Mouse (Mus musculus) spleen, postnatal 14 days (tissue): ENCODE data around the gene Ramac.

Experiments
- DNase-seq, 2 experiments: peaks; one replicate each; pipeline ENCODE4 v3.0.0; 2021 to 2022; ENCODE audit warnings: low spot score in 2 of 2

The Ramac gene

DNA sequence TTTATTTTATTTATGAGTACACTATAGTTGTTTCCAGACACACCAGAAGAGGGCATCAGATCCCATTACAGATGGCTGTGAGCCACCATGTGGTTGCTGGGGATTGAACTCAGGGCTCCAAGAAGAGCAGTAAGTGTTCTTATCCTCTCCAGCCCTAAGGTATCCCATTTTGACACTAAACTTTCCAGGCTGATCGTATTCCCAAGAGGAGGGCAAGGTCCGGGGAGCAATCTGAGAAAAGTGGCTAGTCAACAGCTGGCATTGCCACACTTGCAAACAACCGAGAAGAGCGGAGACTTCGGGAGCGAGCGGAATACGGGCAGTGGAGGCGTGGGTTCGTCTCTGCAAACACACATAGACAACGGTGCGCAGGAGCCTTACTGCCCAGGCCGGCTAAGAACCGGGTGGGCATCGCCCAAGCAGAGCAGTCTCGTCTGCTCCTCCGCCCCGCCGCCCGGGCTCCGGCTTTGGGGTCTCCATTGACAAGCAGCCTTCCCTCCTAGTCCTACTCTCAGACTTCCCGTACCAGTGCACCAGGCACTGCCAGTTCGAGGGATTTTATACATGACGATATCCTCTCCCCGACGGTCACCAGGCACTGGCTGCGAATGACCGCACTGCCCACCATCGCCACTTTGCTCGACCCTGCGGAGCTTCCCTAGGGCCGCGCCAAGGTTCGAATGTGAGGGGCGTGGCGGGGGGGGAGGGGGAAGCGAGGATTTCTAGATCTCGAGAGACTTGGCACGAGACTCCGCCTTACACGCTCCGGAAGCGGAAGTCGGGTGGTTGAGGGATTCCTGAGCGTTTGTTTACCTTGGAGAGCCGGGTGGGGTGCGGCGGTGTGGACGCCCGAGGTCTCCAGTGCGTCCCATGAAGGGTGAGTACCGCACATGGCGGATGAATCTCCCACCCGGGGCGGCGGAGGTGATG is at the start of gene Ramac:
Ramac (plus strand) TSS at position 746 of the 930 bp plus-strand sequence.
- peak; percentile 66 to 79 for DNase-seq

DNA sequence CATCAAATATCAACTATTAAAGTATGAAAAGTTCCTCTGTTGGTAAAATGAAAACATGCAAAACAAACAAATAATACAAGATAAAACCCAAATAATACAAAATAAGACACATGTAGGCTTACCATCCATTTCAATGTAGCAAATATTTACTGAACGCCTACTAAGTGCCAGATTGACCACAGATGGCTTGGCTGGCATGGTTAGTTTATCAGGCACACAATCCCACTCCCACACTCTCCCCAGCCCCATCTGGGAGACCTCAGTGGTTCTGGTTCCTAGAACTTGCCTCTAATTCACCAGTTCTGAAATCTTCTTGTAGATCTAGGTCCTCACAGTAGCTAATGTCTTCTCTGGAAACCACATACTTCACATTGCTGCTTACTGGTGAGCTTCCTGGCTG is 44.1 kb upstream of the Ramac start:
- DNase-seq: no peak

DNA sequence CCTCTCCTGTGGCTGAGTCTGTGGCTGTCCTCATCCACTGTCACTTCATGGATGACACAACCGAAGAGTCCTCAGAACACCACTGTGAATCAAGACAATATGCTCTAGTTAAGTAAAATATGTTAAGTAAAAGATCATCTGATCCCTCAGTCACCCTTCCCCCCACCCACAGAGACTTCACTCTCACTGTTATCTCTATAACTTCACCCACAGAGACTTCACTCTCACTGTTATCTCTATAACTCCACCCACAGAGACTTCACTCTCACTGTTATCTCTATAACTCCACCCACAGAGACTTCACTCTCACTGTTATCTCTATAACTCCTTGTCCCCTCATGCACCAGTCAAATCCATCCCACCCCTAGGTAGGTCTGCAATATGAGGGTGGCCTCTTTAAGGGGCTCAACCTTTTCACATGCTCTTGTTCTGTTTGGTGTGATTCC is 43.5 kb upstream of the Ramac start:
- DNase-seq: no peak

DNA sequence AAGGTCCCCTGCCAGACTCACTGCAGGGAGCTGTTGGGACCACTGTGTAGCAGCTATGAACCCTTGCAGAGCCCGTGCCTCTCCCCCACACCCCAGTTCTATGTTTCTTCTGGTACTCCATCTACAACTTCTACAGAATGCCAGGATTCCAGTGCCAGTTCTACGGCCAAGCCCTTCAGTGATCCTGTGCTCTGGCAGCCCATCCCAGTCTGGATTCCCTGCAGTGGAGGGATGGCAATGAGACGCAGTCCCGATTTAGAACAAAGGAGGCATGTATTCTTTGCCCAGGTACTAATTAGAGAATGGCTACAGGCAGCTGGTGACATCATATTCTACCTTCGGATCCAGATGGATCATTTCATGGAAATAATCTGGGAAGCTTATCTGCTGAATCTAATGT is 41.5 kb upstream of the Ramac start:
- no peak for DNase-seq

DNA sequence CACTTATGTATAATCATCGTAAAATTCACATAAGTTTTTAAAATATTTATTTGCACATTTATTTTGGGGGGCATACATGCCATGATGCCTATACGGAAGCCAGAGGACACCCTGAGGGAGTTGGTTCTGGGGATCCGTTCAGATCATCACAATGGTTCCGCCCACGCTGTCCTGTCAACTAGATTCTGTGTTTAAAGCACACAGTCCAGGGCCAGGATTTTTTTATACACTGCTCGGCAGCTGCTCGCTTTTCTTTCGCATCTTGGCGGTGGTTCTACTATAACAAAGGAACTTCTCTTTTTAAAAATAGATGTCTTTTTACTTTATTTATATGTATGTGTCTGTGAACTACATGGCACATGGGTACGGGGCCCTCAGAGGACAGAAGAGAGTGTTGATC is 38.9 kb upstream of the Ramac start:
- DNase-seq: no peak

DNA sequence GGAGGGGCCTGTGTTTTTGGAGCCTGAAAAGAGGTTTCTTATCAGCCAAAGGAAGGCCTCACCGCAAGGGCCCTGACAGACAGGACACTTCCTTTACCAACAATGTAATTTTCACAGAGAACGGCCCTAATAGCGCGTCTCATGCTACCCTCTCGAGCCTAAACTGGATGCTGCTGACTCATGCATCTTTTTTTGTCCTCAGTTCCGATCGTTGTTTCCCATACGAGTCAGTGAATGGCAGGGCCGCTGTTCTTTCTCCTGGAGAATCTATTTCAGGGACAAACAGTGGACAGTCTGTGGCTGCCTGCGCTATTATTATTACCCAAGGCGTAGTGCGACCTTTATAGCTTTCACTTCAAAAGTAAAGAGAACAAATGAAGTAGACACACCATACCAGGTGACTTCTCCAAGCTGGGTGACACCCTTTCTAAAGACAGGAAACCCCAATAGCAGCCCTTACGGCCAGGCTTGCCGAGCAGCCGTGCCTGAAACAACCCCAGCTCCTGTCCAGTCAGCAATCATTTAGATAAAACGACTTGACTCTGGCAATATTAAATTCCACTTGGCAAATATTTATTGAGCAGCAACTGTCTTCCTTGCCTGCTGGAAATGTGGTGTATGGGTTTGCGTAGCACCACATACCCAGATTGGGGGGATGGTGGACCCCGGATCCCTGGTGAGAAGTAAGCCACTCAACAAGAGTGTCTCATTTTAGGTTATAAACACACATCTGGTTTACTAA is 36.6 kb upstream of the Ramac start:
- no peak for DNase-seq

DNA sequence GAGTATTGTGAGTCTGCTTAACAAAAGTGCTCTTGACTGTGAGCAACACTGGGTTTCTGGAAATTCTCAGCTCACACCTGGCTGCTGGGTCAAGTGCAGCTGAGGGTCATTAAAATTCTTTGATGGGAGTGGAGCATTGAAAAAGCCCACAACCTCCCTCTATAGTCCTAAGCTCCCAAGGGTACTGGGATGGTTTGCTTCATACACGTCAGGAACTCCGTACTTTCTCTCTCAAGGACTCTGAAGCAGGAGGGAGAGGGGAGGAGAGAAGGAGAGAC is 36.1 kb upstream of the Ramac start:
- no peak for DNase-seq

DNA sequence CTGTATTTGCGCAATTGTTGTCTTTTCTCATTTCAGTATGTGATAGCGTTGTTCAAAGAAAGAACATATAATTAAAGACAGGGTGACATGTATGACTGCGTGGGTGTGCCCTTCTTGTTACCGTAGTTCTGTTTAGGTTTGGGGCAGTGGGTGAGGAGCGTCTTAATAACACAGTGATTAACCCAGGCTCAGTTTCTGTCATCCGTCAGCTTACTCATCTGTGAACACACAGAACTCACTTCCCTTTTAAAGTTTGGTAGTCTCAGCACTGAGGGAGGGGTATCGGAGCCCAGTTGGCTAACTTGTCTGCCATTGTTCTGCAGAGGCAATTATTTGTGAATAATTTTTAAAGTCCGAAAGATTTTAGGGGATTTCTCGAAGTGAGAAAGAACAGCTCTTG is 35.0 kb upstream of the Ramac start:
- no peak for DNase-seq

DNA sequence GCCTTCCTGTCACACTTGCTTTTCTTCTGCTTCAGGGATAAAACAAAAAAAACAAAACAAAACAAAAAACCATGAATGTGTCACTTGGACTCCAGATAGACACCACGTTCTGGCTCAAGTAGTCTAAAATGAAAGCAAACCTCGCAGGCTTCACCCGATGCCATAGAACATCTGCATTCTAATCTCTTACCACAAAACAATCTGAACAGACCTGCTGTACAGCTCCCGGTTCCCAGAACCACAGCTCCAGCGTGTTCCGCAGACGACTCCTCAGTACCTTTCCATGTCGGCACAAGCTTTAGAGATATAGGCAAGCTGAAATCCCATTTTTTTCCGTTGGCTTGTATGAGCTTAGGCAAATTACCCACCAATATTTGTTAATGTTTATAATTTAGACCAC is 32.9 kb upstream of the Ramac start:
- DNase-seq: no peak

DNA sequence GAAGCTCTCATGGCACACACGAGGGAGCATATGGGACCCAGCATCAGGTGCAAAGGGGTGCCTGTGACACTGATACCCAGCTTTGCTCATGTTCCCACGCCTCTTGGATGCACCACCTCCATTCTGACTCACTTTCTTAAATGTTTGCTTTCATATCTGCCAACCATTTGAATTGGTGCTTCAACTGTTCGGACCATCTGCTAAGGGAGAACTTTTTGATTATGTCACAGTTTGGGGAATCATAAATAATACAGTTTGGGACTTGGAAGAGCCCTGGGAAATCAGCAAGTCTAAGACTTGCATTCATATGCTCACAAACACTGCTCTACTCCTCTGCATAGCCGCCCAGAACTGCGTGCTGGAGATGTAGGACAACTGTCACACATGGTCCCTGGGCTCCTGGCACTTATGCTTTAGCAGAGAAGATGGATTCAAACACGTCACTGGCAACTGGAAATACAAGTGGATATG is 31.5 kb upstream of the Ramac start:
- DNase-seq: no peak

DNA sequence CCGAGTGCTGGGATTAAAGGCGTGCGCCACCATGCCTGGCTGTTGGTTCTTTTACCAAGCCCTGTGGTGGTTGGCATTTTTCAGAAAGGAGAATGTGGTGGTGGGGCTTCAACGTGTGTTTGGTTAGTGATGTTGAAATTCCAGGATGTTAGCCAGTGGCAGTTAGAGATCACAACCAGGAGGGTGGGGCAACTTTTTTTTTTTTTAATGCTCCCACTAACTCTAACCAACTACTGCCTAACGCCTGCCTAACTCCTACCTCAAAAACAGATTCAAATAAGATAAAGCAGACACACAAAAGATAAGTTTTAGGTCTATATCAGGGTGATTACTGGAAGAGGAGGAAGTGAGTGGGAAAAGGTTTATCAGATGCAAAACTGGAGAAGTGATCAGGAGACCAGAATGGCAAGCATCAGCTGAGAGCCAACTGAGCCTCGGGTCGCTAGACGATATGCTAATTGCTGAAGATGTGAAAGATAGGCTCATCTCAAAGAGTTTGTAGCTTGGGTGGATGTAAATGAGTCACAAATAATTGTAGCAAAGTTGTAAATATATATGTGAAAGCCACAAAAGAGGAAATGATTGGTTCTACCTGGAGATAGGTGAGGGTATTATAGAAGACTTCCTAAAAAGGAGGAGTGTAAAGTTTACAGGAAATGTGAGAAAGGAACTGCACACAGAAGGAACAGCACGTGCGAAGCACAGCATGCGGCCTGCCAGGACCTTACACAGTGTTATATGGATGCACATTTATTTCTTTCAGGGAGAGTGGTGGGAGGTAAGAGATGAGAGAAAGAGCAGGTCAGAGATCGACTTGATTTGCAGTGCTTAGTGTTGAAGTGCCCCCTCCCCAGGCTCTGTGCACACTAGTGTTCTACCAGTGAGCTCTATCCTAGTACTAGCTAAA is 30.3 kb upstream of the Ramac start:
- DNase-seq: no peak

DNA sequence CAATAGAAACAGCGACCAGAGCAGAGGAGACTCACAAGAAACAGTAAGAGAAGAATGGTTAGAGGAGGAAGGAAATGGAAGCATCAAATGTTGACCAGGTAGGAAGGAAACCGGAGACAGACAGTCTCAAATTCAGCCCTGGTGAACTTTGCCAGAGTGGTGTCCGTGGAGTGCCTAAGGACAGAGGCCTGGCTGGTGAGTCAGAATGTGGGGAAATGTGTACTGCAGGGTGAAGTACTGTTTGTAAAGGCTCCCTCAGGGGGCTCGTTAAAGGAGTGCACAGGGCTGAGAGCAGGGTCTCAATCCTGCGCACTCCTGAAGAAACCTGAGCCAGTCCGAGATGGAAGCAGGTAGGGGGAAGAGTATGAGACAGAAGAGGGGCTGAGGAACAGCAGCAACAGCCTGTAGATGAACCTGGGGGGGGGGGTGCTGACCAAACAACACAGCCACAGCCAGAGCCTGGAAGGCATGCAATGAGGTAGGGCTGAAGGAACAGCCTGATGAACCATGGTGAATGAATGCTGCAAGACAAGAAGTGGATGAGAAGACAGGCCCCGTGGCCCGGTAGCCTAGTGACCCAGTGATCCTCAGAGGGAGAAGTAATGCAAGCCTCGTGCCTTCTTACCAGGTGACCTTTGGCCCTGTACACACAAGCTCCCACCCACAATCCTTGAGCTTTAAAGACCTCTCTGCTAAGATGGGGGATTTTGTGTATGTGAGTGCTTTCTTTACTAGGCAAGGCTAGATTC is 27.3 kb upstream of the Ramac start:
- no peak for DNase-seq

DNA sequence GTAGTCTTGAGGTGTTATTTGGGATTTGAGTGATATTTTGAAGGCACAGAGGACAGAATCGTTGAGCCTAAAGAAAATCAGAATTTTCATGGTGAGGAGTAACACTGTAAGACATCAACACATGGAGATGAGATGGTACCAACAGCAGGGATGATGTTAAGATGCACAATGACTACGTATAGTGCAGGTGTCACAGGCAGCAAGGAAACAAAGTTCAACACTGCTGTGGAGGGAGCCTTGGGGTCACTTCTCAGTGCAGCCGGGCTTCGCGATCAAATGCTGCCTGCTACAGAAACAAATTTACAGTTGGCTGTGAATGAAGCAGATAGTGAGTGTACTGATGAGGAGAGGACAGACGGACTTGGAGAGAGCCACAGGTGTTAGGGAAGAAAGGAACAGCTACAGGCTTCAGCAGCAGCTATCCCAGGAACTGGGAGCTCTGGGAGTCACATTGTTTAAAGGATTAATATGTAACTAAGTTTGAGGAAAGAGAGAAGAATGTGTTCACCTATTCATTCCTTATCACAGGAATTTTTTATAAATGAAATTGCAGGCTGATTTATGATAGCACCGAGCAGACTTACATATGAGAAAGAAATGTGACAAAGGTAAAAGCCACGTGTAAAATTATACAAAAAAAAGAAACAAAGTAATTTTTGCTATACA is 23.9 kb upstream of the Ramac start:
- DNase-seq: no peak

DNA sequence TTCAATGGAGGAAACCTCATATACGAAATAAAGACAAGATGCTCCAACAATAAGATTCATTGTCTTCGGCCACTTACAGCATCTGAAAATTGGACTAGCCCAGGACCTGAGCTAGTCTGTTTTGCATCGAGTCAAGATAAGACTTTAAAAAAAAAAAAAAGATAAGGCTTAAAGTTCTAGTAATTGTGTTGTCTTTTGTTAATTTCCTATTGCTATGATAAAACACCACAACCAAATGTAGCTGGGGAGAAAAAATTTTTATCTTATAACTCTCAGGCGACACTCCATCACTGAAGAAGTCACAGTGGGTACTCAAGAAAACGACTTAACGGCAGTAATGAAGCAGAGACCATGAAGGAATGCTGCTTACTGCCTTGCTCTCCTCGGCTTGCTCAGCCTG is 22.7 kb upstream of the Ramac start:
- DNase-seq: no peak

DNA sequence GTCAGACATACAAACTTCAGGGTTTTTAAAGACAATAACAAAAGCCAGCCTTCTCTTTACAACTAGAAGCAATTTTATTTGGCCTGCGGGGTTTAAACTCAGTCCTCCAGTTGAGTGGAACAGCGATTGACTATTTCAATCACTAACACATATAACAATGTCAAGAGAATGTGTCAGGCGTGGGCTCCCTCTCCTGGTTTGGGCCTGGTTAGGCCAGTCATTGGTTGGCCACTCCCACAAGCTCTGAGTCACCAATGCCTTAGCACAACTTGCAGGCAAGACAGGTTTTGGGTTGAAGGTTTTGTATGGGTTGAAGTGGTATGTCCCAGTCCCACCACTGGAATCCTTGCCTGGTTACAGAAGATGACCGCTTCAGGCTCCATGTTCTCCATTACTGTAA is 18.6 kb upstream of the Ramac start:
- no peak for DNase-seq

DNA sequence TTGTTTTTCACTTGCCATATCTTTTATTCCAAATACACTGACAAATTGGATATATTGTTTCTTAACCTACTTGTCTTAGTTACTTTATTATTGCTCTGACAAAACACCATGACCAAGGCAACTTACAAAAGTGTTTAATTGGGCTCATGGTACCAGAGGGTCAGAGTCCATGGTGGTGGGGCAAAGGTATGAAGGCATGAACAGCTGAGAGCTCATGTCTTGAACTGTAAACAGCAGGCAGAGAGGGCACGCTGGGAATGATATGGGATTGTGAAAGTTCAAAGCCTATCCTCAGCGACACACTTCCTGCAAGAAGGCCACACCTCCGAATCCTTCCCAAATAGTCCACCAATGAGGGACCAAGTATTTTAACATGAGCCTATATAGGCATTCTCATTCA is 14.8 kb upstream of the Ramac start:
- no peak for DNase-seq

DNA sequence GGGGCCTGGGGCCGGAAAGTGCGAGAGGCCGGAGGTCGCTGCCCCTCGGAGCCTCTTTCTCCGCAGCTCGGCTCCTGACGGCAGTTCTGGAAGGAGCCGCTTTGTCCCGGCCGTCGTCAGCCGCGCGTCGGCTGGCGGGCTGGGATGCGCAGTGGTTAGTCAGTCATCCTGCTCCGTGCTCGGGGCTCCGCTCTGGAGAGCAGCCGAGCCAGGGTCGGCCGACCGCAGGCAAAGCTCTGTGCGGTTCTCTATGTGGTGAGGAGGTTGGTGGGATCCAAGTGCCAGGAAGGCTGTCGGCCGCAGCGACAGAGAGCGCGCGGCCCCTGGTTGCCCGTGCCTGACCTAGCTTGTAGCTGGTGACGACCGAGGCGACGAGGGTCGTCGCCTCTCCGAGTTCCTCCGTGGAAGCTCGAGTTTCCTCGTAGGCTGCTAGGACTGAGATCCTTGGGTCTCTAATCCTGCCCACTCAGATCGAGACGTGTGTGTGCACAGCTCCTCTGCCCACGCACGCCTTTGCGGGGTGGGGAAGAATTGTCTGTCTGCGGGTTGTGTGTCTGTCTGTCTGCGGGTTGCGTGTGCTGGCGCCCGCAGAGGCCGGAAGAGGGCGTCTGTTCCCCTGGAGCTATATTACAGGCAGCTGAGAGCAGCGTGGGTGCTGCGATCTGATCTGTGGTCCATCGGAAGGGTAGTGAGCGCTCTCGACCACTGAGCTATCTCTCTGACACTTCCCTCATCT is 553 bp downstream of the Ramac start:
- peak; percentile 15 to 30 for DNase-seq

DNA sequence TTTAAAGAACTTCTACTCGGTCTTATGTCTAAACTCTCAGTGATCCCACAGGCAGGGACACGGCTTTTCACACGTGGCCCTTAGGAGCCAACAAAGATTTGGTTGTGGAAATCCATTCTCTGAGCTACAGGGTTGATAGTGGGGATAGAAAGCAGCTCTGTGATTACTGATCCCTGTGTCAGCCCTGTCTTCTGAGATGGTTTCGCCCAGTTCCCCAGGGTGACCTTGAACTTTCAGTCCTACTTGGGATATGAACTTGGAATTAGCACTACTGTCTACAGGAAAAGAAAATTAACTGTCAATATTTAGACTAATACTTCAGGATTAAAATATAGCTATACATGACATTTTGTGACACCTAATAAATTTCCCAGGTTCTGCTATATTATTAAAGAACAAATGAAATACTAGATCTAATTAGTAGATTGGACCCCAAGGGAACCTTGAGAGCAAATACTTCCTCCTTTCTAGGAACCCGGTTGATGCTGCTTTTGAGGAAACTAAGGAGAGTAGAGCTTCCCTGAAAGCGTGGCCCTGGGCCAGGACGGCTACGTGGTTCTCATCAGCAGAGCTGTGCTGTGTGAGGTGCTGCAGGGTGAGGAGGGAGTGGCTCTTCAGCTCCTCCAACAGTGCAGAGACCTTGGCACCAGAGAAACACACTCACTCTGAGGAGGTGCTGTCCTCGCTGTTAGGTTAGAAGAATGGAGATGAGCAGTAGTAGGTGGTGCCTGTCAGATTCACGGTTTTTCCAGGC is 10.2 kb downstream of the Ramac start:
- DNase-seq: no peak

DNA sequence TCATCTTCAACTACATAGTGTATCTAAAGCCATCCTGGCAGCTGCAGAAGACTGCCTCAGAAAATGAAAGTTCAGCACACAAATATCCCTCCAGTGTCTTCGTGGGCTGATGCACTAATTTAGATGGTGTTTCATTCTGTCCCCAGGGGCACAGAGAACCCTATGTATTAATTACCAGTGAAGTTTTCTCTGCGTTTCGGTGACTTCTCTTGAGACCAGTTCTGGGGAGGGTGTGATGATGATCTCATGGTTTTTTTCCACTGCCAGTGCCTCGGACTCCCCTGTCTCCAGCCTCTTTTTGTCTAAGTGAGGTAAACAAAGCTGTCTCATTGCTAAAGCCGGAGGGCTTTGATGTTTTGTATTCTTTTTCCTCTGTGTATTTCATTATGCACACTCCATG is 12.6 kb downstream of the Ramac start:
- no peak for DNase-seq
